Mouse (Mus musculus) layer of hippocampus, postnatal 25 days (tissue): ENCODE measurements around the gene Arhgef3. TPM values are rescaled to one million over a fixed set of nuclear protein-coding genes. Genes with fewer than 3 reads are reported as not detected.

ENCODE experiments used
- DNase-seq, 2 experiments: peaks; one replicate each; pipeline ENCODE4 v3.0.0; 2022; ENCODE audit warnings: mixed read lengths in 2 of 2, low spot score in 1 of 2; ENCODE audit errors: extremely low spot score in 1 of 2
- total RNA-seq, 2 experiments: library from RNA; stranded (reverse); gene quantifications; 2 replicates each; pipeline ENCODE4 v1.2.3; 2021

Gene Arhgef3
- total RNA-seq, 2 experiments from 2014 or later = 61.4 to 77.2 TPM

DNA sequence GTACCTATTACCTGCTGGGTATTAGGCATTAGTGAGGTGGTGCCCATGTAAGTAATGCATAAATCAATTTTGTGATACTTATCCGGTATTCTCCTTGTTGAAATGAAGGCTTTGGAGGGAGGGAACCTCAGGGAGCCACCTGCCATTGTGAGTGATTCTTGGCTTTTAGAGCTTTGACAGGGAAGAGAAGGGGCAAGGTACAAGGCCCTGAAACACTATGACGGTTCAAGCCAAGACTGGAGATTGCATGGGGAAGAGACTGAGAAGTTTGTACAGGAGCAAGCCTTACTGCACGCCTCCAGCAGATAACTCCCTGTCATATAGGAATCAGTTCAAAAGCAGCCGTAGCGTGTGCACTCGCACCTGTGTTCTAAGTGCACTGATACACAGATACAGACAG lies 177.4 kb downstream of the Arhgef3 start:
- DNase-seq = no peak

DNA sequence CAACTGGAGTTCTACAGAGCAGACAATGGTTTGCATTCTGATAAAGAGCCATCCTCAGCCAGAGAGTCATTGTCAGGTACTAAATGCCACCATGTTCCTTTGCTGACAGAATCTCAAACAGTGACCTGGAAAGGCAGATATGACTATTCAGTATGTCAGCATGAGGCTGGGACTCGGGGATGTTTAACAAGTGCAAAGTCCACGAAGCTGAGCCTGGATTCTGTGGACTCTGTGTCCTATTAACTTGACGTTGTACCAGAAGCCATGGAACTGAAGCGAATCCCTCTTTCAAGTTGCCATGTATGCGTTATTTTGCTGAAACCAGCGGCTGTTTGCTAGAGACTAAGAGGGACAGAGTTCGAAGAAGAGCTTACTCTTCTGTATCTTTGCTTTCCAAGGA lies 181.1 kb downstream of the Arhgef3 start:
- DNase-seq = no peak

DNA sequence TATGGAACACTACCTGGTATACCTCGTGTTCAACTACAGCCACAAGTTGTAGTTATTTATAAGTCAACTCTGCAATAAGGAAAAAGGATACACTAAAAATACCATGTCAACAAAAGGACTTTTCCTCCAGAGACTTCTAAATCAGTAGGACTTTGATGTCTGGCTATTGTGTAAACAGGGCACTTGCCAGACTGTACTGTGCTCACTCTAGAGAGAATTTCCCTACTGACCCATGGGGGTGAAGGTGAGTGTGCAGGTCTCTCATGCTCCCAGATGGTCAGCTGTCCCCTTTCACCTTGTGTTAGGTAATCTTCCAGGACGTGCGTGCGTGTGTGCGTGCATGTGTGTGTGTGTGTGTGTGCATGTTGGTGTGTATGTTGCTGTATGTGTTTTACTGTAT lies 182.3 kb downstream of the Arhgef3 start:
- DNase-seq = no peak

DNA sequence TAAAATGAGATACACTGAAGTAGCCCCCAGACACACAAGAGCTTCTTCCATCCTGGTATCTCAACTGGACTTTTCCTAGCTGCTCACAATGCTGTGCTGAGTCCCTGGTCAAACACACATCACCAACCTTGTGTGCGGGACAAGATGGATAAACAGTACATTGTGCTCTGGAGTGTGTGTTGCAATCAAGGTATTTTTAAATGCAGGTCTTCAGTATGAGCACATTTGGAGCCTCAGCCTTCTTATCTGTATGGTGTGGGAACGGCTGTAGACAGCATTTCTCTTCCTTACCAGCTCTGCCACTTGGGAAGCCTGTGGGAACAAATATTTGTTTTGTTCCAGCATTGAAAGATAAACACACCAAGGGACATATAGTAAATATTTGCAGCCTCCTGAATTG lies 184.2 kb downstream of the Arhgef3 start:
- no peak for DNase-seq

DNA sequence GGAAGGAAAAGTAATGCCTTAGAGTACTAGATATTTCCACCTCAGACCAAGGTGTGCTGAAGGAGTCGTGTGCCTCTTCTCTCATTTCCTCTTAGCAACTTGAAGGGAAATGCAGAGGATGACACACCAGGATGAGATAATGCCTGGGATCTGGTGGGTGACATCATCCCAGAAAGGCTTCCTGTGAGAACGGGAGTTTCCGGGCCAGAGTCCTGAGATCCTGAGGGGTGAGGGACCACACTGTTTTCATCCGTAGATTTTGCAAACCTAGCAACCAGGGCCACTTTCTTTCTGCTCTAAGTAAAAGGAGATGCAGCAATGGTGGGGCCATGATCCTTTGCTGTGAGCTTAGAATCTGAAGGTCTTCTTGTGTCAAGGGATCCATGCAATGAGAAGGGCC lies 185.0 kb downstream of the Arhgef3 start:
- no peak for DNase-seq

DNA sequence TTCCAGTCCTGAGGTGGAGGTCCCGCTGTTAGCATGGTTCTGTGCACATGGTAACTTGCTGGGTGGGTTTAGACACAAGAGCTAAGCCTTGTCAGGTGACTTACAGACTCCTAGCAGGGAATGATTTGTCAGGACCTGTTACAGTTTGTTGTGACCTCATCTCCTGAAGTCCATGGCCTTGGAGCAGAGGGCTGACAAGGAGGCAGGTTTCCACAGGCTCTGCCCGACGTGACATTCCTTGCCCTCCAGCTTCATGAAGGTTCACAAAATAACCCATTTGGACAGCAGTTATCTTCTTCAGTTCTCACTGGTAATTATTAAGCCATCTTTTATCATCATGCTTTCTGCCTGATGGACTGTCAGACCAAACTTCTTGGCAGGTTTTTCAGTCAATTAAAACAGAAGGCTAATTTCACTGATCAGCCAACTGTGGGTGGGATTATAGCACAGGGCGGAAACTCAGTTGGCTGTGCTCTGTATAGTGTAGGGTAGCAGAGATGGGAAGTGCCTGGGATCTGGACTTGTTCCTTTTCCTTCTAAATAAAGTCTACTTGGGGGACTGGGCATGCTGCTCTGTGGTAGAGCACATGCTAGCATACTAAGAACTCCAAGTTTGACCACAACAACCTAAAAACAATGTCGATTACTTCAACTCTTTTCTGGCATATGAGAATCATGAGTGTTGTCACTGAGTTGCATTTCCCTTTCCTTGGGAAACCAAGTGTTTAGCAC lies 187.2 kb downstream of the Arhgef3 start:
- DNase-seq = no peak

DNA sequence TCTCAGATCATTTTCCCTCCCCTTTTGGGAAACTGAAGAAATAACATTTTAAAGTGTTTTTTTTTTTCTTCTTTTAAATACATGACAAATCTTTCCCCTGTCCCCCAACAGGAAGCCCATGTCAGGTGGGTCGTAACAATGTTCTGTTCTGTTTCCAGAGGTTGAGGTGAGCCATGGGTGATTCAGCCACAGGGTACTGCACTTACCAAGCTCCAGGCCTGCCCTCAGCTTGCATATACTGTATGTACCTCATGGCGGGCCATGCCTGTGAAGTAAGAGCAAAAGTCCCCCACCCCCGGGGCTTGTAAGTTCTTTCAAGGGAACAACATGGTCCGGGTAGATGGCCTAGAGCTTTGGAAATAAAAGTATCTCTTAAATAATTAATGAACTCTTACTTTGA lies 188.6 kb downstream of the Arhgef3 start:
- DNase-seq = no peak

DNA sequence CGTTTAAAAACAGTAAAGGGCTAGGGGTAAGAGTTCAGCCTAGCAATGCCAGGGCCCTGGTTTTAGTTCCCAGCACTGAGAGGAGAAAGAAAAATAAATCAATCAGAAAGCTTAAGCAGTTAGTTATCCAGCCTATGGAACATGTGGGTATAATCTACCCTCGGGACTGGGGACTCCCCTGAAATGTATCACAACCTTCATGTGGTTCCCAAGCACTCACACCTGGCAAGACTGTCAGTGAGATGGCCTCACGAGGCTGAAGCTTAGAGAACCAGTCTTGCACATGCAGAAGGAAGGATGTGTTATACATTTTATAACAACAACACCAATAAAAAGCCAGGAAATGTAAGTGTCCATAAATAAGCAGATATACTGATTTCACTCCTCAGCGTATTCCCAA lies 189.7 kb downstream of the Arhgef3 start:
- no peak for DNase-seq

DNA sequence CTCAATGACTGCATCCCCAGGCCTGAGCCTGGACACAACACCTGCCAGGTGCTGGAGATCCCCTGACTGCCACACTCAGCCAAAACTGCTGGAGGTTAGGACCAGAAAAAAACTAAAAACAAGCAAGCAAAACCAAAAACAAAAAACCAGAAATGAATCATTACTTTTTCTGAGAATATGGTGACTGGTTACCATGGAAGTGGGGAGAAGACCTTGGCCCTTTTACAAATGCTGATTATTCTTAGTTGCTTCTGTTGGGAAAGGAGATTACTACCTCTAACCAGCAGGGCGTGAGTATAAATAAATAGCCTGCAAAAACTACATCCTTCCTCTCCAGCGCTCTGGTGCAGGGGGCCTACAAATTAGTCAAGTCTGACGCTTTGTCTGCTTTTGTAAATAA lies 194.1 kb downstream of the Arhgef3 start:
- DNase-seq = no peak

DNA sequence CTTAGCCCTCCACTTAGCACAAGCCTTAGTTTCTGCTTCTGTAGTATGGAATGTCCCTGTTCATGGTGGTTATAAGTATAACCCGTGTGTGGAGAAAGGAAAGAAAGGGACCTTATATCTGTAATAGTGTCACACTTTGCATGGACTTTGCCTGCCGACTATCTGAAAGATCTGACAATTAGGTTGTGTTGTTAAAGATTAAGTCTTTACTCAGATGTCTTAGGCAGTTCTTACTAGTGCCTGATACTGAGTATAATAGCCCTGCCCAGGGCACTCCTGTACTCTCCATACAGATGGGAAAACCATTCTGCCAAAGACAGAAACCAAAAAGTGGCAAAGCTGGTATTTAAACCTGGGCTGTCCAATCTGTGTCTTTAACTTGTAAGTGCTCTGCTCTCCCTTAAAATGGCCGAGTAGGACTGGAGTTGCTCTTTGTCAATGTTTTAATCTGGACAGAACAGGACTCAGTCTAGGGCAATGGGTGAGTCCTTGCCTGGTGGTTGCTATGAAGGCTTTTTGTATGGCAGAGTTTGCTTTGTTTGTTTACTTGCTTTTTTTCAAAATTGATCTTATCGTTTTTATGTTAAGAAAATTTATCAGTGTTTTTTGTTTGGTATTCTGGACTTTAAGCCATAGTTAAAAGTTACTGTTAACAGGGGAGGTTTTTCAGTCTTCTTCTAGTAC lies 196.0 kb downstream of the Arhgef3 start:
- DNase-seq = no peak

DNA sequence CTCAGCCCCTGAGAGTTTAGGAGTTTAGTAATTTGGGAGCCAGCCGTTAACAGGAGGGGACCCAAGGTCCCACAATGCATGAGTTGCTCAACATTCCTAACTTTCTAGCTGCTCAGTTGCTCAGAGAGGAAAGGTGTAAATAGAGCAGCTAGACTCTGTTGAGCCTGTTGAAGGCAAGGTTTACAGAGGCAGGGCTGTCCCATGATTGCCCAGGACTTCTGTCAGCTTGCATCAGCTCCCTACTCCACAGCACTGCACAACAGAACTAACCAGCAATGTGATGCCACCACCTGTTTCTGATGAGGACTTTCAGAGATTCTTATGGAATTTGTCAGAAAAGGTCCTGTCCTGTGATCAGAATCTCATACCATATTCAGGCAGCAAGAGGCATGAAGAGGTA lies 197.7 kb downstream of the Arhgef3 start:
- no peak for DNase-seq

DNA sequence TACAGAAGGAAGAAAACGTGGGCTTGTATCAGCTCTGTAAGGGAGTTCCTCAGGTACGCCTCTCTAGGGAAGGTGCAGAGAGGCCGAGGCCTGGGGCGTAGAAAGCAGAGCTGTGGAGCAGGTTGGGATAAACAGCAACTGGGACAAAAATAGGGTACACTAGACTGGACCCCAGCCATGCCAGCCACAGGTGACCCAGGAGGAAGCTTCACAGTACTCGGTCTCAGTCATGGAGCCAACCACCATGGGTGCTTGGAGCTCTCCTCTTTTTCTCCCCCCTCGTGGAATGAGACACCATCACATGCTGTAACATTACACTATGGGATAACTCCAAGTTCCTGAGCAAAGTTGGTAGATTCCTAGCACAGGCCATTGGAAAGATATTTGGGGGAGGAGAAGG lies 201.0 kb downstream of the Arhgef3 start:
- DNase-seq = no peak

DNA sequence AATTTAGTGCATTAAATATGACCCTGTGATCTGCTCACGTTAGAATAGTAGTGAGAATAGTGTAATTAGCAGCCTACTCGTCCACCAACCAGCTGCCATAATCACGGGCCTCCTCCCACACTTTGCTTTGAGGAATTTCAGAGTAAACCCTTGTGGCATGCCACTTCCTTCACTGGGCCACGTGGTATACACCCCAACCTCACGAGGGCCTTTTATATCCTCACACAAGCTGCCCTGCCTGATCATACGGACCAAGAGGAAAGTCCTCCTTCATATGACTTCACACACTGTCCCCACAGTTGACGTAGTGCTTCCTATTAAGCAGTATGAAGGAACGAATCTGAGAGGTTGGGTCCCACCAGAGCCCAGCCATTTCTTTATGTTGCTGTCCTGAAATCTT lies 202.4 kb downstream of the Arhgef3 start:
- no peak for DNase-seq

DNA sequence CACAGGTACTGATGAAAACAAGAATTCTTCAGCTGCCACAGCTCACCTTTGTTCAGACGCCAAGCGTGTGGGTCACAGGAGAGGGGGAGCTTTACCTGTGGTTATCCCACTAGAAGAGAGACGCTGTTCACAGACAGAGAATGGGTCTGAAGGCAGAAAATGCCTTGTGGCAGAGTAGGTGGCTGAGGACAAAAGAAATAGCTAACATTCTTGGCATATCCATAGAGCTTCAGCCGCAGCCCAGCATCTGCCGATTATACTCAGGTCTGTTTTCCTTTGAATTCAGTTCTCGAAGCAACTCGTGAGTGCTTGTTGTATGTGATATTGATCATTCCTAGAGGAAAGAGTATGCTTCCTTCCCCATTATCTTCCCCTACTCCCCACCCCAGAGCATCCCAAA lies 204.7 kb downstream of the Arhgef3 start:
- no peak for DNase-seq

DNA sequence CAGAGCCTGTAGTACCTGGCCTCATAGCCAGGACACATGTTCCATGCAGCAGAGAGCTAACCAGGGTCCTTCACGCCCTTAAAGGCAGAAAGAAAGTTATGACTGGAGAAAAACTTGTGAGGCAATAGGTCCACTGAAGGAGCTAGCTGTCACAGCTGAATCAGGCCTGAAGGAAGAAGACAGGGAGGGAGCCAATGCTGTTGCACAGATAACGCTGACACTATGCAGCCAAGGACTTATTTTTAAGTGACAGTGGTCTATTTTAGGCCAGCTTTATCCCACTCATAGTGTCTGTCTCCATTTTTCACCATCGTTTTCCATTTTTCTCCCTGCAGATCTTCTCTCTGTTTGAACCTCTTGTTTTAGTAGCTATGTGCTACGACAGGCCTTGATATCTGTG lies 207.3 kb downstream of the Arhgef3 start:
- no peak for DNase-seq

DNA sequence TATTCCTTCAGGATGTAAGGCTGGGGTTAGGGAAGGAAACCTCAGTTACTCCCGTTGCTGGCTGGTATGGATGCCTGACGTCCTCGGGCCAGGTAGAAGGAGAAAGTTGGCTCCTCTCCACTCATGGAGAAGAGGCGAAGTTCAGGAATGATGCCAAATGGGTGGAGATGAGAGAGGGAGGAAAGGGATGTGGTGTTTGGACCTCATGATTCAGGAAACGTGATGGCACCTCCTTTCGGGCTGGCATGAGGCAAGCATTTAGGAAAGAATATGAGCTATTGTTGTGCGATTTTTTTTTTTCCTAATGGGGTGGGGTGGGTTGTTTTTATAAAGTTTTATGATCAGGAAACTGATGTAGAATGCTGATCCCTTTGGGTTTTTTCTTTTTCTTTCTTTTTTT lies 210.0 kb downstream of the Arhgef3 start:
- DNase-seq = no peak

DNA sequence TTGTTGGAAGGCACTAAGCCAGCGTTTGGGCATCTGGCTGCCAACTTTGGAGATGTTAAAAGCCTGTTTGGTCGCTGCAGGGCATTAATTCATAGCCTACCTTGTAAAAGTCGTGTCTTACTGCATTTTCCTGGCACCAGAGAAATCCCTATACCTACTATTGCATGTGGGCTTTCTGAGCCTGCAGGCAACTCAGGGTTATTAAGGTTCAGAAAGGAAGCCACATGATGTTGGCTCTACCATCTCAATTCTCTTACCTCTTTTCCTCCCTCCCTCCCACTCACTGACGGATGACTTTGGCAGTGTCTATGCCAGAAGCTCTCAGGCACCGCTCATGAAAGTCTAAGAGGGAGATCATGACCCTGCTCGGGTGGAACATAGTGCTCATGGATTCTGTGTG lies 210.8 kb downstream of the Arhgef3 start:
- no peak for DNase-seq

DNA sequence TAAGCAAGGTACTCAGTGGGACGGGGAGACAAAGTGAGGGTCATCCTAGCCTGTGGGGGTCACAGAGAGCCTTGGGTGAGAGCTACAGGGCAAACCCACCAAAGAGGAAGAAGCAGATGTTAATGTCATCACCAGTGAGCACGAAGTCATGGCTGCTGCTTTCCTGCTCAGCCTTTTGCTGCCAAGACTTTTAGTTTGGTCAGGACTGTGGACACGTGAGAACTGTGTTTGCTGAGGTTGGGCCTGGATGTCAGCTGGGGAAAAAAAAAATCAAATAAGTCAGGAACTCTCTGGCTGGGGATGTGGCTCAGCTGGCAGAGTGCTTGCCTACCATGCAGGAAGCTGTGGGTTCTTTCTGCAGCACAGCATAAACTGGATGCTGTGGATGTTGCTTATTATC lies 213.2 kb downstream of the Arhgef3 start:
- no peak for DNase-seq

DNA sequence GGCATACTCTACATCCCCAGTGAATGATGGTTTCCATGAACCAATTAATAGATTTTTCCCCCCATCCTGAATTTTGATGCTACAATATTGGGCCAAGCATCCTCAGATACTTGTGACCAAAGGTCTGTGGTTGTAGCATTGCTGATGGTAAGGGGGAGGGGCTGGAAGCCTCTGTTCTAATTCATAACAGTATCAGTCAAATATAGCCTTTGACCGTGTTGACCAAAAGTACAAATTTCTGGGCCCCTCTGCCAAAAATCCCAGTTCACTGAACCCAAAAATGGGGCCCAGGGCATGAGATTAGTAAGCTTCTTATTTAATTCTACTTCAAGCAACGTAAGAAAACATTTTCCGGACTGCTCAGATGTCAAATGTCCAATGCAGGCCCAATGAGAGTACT lies 214.3 kb downstream of the Arhgef3 start:
- no peak for DNase-seq

DNA sequence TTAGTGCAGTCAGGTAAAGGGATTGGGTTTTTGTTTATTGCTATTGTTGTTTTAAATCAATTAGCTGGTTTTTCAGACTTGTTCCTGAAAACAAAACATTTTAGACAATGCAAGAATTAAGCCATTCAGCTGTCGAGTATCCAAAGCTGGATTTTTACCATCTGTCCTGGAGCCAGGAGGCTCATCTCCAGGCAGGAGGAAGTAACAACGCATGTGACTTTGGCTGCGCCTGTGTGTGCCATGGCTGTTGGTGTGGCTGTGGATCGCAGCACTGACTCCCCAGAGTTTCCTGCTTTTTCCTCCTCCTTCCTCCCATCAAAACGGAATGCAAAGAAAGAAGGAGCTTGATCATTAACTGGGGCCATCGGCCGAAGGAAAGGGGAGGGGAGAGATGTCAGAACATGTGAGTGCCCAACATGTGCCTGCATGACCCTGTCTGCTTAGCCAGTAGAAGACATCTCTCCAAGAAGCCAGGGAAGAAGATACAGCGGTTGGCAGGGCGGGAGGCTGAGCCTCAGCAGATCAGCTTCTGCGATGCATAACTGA lies 216.9 kb downstream of the Arhgef3 start:
- no peak for DNase-seq

DNA sequence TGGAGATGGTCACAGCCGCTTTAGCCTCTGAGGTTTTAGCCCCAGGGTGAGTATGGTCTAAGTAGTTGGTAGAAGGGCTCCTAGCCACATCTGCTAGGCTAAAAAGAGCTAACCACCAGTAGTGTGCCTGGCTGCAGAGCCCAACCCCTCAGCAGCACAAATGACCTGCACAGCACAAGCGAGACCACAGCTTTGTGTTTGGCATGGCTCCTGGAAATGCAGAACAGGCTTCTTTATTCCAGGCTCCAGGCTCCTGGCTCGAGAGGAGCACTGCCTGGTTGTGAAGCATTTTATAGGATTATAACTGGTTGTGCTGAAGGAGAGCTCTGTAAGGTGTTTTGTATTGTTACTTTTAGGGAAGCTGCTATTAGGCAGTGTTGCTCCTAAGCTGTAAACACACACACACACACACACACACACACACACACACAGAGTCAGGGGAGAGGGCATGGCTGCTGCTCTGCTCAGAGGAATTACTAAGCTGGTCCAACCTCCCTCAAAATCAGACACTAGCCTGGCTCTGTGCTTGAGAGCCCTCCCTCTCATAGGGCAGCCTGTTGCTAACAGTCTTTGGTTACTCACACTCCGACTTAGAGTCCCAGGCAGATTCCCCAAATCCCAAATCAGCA lies 217.8 kb downstream of the Arhgef3 start:
- no peak for DNase-seq
